ENCODE assay signal across 10 mouse cellular contexts in genomic region chr16:33738949-33739719, GRCm38 (mm10). TPM values are rescaled to one million over a fixed set of nuclear protein-coding genes. Genes with fewer than 3 reads are reported as not detected.
A peak's percentile ranks its signal among the peaks of the same experiment; 100 is the strongest.
DNase-seq lines count a peak whose midpoint lies in the region; ATAC-seq and TF ChIP-seq lines count a peak whose summit lies in the region.
"Had no signal": no experiment of that assay in that cellular context is flagged by ENCODE, and none has a peak within 500 bp of the region (broad histone marks: within the 10 kb centered on the region; RNA-seq: fewer than 3 reads in every experiment).

No protein-coding gene starts in this region.

- H3K36me3 ChIP-seq in heart, adult 2 months (ENCODE audit: control insufficient read depth, insufficient read depth, low read length), result peaks cover 44% of the 10 kb centered on the region
- no peaks in the 10 kb centered on the region for H3K36me3 ChIP-seq in heart, embryonic 11.5 days (ENCODE audit: control insufficient read depth, insufficient read depth, low read length)
- peaks cover 21% of the 10 kb centered on the region for H3K36me3 ChIP-seq in C2C12 (ENCODE audit: control insufficient read depth, insufficient read depth)

- H3K9ac ChIP-seq in heart, adult 2 months (ENCODE audit: low read depth, low read length), result no peak overlapping the region
- no peak overlapping the region for H3K9ac ChIP-seq in heart, embryonic 11.5 days (ENCODE audit: low read depth, low read length)
- H3K9ac ChIP-seq: hindbrain, embryonic 14.5 days; liver, embryonic 14.5 days had no signal

- no peak for TF ChIP-seq POLR2A in heart, adult 2 months (IDR thresholded peaks at IDR 0.05; ENCODE audit: insufficient read depth, low read depth, low read length)

- no peak overlapping the region for H3K4me2 ChIP-seq in heart, embryonic 11.5 days
- H3K4me2 ChIP-seq: hindbrain, embryonic 14.5 days had no signal

- no peaks in the 10 kb centered on the region for H3K27me3 ChIP-seq in heart, adult 2 months (ENCODE audit: control insufficient read depth, insufficient read depth, low read length)
- H3K27me3 ChIP-seq in heart, embryonic 11.5 days (ENCODE audit: control insufficient read depth, insufficient read depth, low read length), result no peaks in the 10 kb centered on the region
- H3K27me3 ChIP-seq in C2C12 (ENCODE audit: control insufficient read depth, insufficient read depth, insufficient read length), result no peaks in the 10 kb centered on the region

- ATAC-seq in heart, embryonic 11.5 days (replicated peaks; ENCODE audit: insufficient number of reproducible peaks, low FRiP score, low TSS enrichment), result no peak

- no peaks in the 10 kb centered on the region for H3K79me3 ChIP-seq in C2C12 (ENCODE audit: low read depth)

- no peak for TF ChIP-seq EP300 in heart, adult 2 months (IDR thresholded peaks at IDR 0.05; ENCODE audit: insufficient read depth, low read depth, low read length)

- H3K79me2 ChIP-seq in heart, adult 2 months (replicated peaks; ENCODE audit: control insufficient read depth, insufficient read depth, low read length), result no peaks in the 10 kb centered on the region
- no peaks in the 10 kb centered on the region for H3K79me2 ChIP-seq in C2C12 (ENCODE audit: control insufficient read depth, insufficient read depth)

- intact Hi-C loops in heart, adult 2 months (cut with DNase I), result no loop called here

- H3ac ChIP-seq in C2C12 (ENCODE audit: control insufficient read depth, insufficient read length, low read depth), result no peak overlapping the region

- H3K9me3 ChIP-seq in heart, embryonic 11.5 days (replicated peaks; ENCODE audit: control insufficient read depth, low read length), result no peaks in the 10 kb centered on the region

- no peak overlapping the region for H3K4me3 ChIP-seq in heart, adult 2 months
- H3K4me3 ChIP-seq in heart, embryonic 11.5 days (ENCODE audit: low read depth, low read length), result no peak overlapping the region
- no peak overlapping the region for H3K4me3 ChIP-seq in C2C12 (ENCODE audit: insufficient read depth, poor library complexity, severe bottlenecking)

- no peak for DNase-seq in heart, adult 2 months
- DNase-seq in embryo, embryonic 11.5 days (ENCODE audit: low read depth, low spot score), result peak; percentile 59
- peak; percentile 71 for DNase-seq in large intestine, adult 2 months (ENCODE audit: low read depth, low spot score)
- no peak for DNase-seq in thymus, adult 18-20 months
- DNase-seq in right cerebral cortex, adult 2 months (ENCODE audit: low spot score in 2 of 2), result no peak
- DNase-seq in urinary bladder, postnatal 36 days (ENCODE audit: low spot score in 2 of 2), result no peak

- 53% methylated on average over 7 of the region's 7 CpGs for WGBS in heart, adult 2 months
- 76% methylated on average over 7 of the region's 7 CpGs for WGBS in heart, embryonic 11.5 days (ENCODE audit: insufficient replicate concordance)
- 29% methylated on average over 7 of the region's 7 CpGs for WGBS in large intestine, adult 2 months

- H3K4me1 ChIP-seq in heart, adult 2 months (ENCODE audit: control insufficient read depth, insufficient read depth, low read length), result peaks cover 12% of the 10 kb centered on the region
- peaks cover 19% of the 10 kb centered on the region for H3K4me1 ChIP-seq in heart, embryonic 11.5 days (ENCODE audit: control insufficient read depth, insufficient read depth, low read length)

- TF ChIP-seq CTCF in heart, adult 2 months (IDR thresholded peaks at IDR 0.05), result no peak
- no peak for TF ChIP-seq CTCF in C2C12 (IDR thresholded peaks at IDR 0.05; ENCODE audit: control insufficient read depth, insufficient read depth, insufficient read length)

- H3K27ac ChIP-seq in heart, adult 2 months, result peak overlapping the region; percentile 13; the same call in 1 of the 2 replicates
- no peak overlapping the region for H3K27ac ChIP-seq in heart, embryonic 11.5 days (ENCODE audit: low read depth, low read length)
- H3K27ac ChIP-seq: hindbrain, embryonic 14.5 days; liver, embryonic 14.5 days had no signal

TF ChIP-seq in C2C12, 6 proteins besides CTCF, POLR2A, EP300 and RAD21:
- TF ChIP-seq USF1 (IDR thresholded peaks at IDR 0.05; ENCODE audit: low read depth) (no peak), MAX (IDR thresholded peaks at IDR 0.05) (peak; percentile 60), FOSL1 (IDR thresholded peaks at IDR 0.05; ENCODE audit: insufficient read depth, low read length, poor library complexity, severe bottlenecking) (peak; percentile 61), MYOD1 (IDR thresholded peaks at IDR 0.05; ENCODE audit: control insufficient read depth, insufficient read length, low read depth) (peak; percentile 36), MYOG (IDR thresholded peaks at IDR 0.05; ENCODE audit: control insufficient read depth, extremely low read depth, insufficient read length) (no peak), CEBPB (IDR thresholded peaks at IDR 0.05; ENCODE audit: low read depth) (peak; percentile 75)

RNA-seq across cellular contexts. Expression of gene Muc13, which starts 54.7 kb away (rescaled TPM):
- not detected for total RNA-seq in heart, adult 2 months (2021)
- polyA plus RNA-seq in heart, adult 2 months (2012; rRNA removed), result 0.15 and 0.33 TPM in 2 replicates
- polyA plus RNA-seq in heart, embryonic 11.5 days (2014; fragmentation: Nextera tagmentation; extraction: Ambion mirVana), result 0.39 and 0.56 TPM in 2 replicates
- polyA plus RNA-seq in C2C12 (2012; fragmentation: generic; extraction: Trizol), result 0.02 TPM
- 1,622 and 2,064 TPM in 2 replicates for polyA plus RNA-seq in large intestine, adult 2 months (2012; rRNA removed)
- polyA plus RNA-seq: hindbrain, embryonic 14.5 days had no signal

RNA-seq across cellular contexts. Expression of gene Heg1, which starts 55.0 kb away (rescaled TPM):
- total RNA-seq in heart, adult 2 months (2021), result 100 to 1,000 TPM; 126 to 148 TPM
- polyA plus RNA-seq in heart, adult 2 months (2012; rRNA removed), result 60.6 and 123 TPM in 2 replicates
- polyA plus RNA-seq in heart, embryonic 11.5 days (2014; fragmentation: Nextera tagmentation; extraction: Ambion mirVana), result 31.3 and 37.2 TPM in 2 replicates
- 4.4 TPM for polyA plus RNA-seq in C2C12 (2012; fragmentation: generic; extraction: Trizol)
- polyA plus RNA-seq in large intestine, adult 2 months (2012; rRNA removed), result 7.7 and 15.1 TPM in 2 replicates

Comparison
In these comparisons a context has a peak if more than half of its experiments do, and no peak if none do; other contexts are left out.
1. DNase-seq: peak in embryo, embryonic 11.5 days (single experiment) and large intestine, adult 2 months (single experiment); none in heart, adult 2 months (0 of 2), thymus, adult 18-20 months (0 of 2), right cerebral cortex, adult 2 months (0 of 2) and urinary bladder, postnatal 36 days (0 of 2).
2. RNA of gene Muc13, which starts 54.7 kb away (polyA plus RNA-seq): 1,622 to 2,064 TPM in large intestine, adult 2 months; 0.39 to 0.56 TPM in heart, embryonic 11.5 days, 0.15 to 0.33 TPM in heart, adult 2 months and 0.02 TPM in C2C12 (single experiment); every median in the first group is over 1,000 times any median in the second.